Mouse (Mus musculus): Measurements from ENCODE around the gene Cirbp. TPM values are rescaled to one million over a fixed set of nuclear protein-coding genes. Genes with fewer than 3 reads are reported as not detected.

Cirbp gene
- polyA plus RNA-seq, 1 experiment from 2014 or later = 149 TPM

DNA sequence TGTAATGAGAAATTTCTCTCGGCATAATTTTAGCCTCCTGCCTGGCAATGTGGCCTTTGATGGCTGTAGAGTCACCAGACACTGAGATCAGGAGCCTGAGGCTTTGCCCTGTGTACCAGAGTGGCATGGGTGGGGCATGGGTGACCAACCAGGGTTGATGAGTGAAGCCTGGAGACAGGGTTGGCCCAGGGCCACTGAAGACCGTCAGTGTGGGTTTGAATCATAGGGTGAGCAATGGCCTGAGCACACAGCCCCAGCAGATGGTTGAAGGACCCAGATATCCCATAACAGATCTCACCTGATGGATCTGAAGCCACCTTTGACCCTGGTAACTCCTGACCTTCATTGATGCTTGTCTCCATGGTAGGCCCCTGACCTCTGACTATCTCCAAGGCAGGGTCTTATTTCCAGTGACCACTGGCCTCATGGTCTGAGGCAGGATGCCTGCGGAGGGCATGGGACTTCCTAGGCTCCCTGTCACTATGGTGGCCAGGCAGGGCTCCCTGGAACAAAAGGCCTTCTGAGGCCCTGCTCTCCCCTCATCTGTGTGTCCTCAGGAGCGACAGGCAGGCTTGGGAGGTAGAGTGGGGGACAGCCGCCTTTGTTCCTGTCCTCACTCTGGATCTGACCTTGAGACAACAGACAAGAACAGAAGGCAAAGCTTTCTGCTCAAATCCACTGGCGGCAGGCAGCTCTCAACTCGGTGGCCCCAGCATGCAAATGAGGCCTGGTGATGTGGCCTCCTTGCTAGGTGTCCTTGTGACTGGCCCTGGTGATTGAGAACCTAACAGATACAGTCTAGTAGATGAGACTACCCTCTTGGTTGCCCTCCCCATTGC, 11.9 kb downstream of the Cirbp start:
- Histone ChIP-seq H3K27ac (no peak overlapping the region), H3K4me3 (no peak overlapping the region), H3K9me3 (no peaks in the 10 kb centered on the region), H3K4me2 (replicated peaks) (no peak overlapping the region), H3K36me3 (peaks cover 10% of the 10 kb centered on the region), H3K9ac (no peak overlapping the region), H3K27me3 (no peaks in the 10 kb centered on the region), H3K4me1 (peaks cover 40% of the 10 kb centered on the region)
- WGBS = 84% methylated on average over 7 of the region's 7 CpGs
- no peak for ATAC-seq (ENCODE audit: low FRiP score, low read depth)

DNA sequence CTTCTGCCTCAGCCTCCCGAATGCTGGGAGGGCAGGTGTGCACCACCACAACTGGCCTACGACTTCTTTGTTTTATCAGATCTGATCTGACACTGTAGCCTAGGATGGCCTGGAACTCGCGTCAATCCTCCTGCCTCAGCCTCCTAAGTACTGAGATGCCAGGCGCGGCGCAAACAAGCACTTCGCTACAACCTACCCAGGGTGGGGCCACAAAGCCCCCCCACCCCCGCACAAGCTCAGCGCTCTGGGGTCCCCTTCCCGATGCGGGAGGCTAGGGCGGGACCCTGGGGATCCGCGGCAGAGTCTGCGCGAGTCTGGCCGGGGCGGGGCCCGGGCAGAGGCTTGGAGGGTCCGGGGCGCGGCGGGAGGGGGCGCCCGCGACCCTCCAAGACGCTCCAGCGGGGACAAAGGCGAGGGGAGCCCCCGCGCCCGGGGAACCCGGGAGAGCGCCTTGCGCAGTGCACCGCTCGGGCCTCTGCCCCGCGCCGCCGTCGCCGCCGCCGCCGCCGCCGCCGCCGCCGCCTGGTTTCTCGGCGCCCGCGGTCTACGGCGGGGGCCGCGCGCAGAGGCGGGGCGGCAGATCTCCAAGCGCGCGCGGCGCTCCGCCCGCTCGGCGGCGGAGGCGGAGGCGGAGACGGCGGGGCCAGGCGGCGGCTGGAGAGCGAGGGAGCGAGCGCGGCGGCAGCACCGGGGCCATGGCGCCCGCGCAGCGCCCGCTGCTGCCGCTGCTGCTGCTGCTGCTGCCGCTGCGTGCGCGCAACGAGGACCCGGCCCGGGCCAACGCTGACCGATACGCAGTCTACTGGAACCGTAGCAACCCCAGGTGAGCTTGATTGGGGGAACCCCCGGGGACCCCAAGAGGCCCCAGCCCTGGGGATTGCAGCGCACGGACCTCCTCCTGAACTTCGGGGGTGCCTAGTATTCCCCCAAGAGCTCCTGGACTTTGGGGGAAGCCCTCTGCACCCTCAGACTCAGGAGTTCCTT, 13.6 kb downstream of the Cirbp start, which contains the start of gene Efna2:
Gene Efna2 (plus strand): TSS at position 415 of the 984 bp plus-strand sequence.
- H3K9ac ChIP-seq = peak within 1 kb of the TSS; percentile 96
- ATAC-seq (ENCODE audit: low FRiP score, low read depth) = peak; percentile 62
- peak within 1 kb of the TSS; percentile 73 for H3K27ac ChIP-seq
- H3K4me1 ChIP-seq = peaks cover 34% of the 10 kb centered on the region
- WGBS = 2% methylated on average over 86 of the region's 106 CpGs
- peak within 1 kb of the TSS; percentile 86 for H3K4me3 ChIP-seq
- H3K27me3 ChIP-seq = no peaks in the 10 kb centered on the region
- peak within 1 kb of the TSS; percentile 97 for H3K4me2 ChIP-seq (replicated peaks)
- H3K36me3 ChIP-seq = peaks cover 22% of the 10 kb centered on the region
- H3K9me3 ChIP-seq = no peaks in the 10 kb centered on the region

DNA sequence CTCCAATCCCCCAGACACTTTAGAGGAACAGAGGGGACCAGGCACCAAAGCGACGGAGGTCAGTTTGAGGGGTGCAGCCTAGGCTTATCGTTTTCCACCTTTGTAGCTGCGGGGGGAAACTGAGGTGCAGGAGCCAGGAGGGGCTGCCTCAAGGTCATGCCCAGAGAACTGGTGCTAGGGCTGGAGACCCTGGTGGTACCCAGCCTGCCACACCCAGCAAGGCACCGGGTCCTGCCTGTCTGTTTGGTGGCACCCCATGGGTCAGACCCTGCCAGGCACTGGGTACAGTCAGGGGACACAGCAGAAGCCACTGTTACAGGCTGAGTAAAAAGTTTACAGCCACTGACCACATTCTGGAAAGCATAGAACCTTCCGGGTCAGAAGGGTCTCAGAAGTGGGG, 14.5 kb downstream of the Cirbp start:
- no peaks in the 10 kb centered on the region for H3K9me3 ChIP-seq

DNA sequence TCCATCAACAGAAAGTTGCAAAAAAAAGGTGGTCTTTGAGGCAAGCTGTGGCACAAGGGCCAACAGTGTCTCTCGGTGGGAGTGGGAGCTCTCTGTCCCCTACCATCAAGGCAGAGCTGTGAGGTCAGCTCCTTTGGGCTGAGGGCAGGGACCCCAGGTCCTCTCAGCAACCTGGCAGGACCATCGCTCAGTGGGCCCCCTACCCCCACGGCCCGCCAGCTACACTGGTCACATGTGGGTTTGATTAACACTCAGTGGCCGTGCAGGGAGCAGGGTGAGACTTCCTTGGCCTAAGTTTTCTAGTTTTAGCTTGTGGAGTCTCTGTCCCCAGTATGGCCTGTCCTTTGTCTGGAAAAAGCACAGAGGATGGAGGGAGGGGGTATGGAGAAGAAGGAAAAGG, 15.0 kb downstream of the Cirbp start:
- H3K4me1 ChIP-seq = peaks cover 32% of the 10 kb centered on the region
- H3K9ac ChIP-seq = peak overlapping the region; percentile 96
- H3K4me2 ChIP-seq (replicated peaks) = peak overlapping the region; percentile 97
- H3K27ac ChIP-seq = peak overlapping the region; percentile 28; the same call in 1 of the 2 replicates
- H3K27me3 ChIP-seq = no peaks in the 10 kb centered on the region
- peaks cover 22% of the 10 kb centered on the region for H3K36me3 ChIP-seq
- H3K4me3 ChIP-seq = peak overlapping the region; percentile 86
- ATAC-seq (ENCODE audit: low FRiP score, low read depth) = no peak
- WGBS = 19% methylated on average over 5 of the region's 5 CpGs
- no peaks in the 10 kb centered on the region for H3K9me3 ChIP-seq

More for the DNA sequence above, 14.5 kb downstream of the Cirbp start:
- no peaks in the 10 kb centered on the region for H3K27me3 ChIP-seq
- peaks cover 30% of the 10 kb centered on the region for H3K4me1 ChIP-seq
- H3K27ac ChIP-seq = peak overlapping the region; percentile 28; the same call in 1 of the 2 replicates
- no peak for ATAC-seq (ENCODE audit: low FRiP score, low read depth)
- WGBS = 24% methylated on average over 6 of the region's 6 CpGs
- peaks cover 22% of the 10 kb centered on the region for H3K36me3 ChIP-seq
- H3K4me2 ChIP-seq (replicated peaks) = peak overlapping the region; percentile 97
- H3K4me3 ChIP-seq = peak overlapping the region; percentile 86
- peak overlapping the region; percentile 96 for H3K9ac ChIP-seq

DNA sequence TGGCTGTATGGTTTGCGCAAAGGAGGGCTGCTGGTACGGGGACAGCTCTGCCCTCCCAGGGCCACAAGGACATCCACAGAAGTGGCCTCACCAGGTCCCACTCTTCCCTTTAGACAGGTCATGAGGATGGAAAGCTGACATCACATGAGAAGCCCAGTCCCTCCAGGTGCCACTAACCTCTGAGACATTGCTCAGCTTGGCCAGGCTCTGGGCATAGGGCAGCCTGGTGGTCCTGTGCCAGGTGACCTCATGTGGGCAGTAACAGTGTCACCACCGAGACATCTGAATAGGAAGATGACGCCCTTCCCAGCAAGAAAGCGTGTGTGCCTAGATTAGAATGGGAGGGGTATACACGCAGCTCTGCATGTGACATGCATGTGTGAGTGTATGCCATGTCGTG, 16.8 kb downstream of the Cirbp start:
- 91% methylated on average over 7 of the region's 7 CpGs for WGBS
- no peak overlapping the region for H3K27ac ChIP-seq
- H3K9ac ChIP-seq = no peak overlapping the region
- no peaks in the 10 kb centered on the region for H3K9me3 ChIP-seq
- ATAC-seq (ENCODE audit: low FRiP score, low read depth) = no peak
- no peak overlapping the region for H3K4me3 ChIP-seq
- peaks cover 33% of the 10 kb centered on the region for H3K36me3 ChIP-seq
- H3K27me3 ChIP-seq = peaks cover 1% of the 10 kb centered on the region; the same call in 1 of the 2 replicates
- peaks cover 35% of the 10 kb centered on the region for H3K4me1 ChIP-seq
- no peak overlapping the region for H3K4me2 ChIP-seq (replicated peaks)

DNA sequence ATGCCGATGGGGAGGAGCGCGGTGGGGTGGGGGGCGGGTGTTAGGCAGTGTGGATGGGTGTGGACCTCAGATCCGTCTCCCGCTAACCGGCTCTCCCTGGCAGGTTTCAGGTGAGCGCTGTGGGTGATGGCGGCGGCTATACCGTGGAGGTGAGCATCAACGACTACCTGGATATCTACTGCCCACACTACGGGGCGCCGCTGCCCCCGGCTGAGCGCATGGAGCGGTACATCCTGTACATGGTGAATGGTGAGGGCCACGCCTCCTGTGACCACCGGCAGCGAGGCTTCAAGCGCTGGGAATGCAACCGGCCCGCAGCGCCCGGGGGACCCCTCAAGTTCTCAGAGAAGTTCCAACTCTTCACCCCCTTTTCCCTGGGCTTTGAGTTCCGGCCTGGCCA, 20.9 kb downstream of the Cirbp start:
- ATAC-seq (ENCODE audit: low FRiP score, low read depth) = no peak
- Histone ChIP-seq H3K9ac (no peak overlapping the region), H3K27ac (no peak overlapping the region), H3K36me3 (peaks cover 51% of the 10 kb centered on the region), H3K4me2 (replicated peaks) (no peak overlapping the region), H3K4me3 (no peak overlapping the region), H3K4me1 (peaks cover 30% of the 10 kb centered on the region), H3K9me3 (no peaks in the 10 kb centered on the region), H3K27me3 (peaks cover 38% of the 10 kb centered on the region)
- 46% methylated on average over 27 of the region's 27 CpGs for WGBS

DNA sequence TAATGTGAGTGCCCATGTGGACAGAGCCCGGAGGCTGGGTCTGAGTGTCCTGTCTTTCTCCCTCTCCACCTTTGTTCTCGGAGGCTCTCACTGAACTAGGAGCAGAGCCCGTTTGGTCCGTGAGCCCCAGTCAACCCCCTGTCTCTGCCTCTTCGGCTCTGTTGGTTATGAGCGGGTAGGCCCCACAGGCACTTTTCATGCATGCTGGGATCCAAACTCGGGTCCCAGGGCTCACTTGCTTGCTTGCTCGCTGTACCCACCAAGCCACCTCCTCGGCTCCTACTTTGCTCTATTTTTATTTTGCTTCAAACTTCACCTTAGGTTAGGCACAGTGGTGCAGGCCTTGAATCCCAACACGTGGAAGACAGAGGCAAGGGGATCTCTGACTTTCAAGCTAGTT, 22.0 kb downstream of the Cirbp start:
- Histone ChIP-seq H3K27me3 (peaks cover 49% of the 10 kb centered on the region), H3K27ac (no peak overlapping the region), H3K4me3 (no peak overlapping the region), H3K36me3 (peaks cover 40% of the 10 kb centered on the region), H3K9me3 (no peaks in the 10 kb centered on the region), H3K4me2 (replicated peaks) (no peak overlapping the region), H3K9ac (no peak overlapping the region), H3K4me1 (peaks cover 25% of the 10 kb centered on the region)
- WGBS = 91% methylated on average over 10 of the region's 10 CpGs
- no peak for ATAC-seq (ENCODE audit: low FRiP score, low read depth)

DNA sequence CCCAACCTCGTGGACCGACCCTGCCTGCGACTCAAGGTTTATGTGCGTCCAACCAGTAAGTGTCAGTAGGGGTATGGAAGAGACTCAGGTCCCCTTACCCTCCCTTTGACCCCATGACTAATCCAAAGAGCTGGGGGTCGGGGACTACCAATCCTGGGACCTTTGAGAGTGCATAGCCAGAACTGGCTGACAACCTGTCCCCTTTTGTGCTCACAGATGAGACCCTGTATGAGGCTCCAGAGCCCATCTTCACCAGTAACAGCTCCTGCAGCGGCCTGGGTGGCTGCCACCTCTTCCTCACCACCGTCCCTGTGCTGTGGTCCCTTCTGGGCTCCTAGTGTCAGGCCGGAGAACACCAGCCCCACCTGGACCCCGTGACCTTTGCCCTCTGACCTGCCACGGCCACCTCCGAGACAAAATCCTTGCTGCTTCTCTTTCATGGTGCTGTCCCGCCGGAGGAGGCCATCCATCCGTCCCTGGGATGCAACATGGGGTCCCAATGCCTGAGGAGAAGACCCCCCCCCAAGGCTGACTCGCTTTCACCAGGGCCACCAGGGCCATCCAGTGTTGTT, 22.8 kb downstream of the Cirbp start:
- Histone ChIP-seq H3K9ac (no peak overlapping the region), H3K4me2 (replicated peaks) (no peak overlapping the region)
- 75% methylated on average over 15 of the region's 15 CpGs for WGBS

DNA sequence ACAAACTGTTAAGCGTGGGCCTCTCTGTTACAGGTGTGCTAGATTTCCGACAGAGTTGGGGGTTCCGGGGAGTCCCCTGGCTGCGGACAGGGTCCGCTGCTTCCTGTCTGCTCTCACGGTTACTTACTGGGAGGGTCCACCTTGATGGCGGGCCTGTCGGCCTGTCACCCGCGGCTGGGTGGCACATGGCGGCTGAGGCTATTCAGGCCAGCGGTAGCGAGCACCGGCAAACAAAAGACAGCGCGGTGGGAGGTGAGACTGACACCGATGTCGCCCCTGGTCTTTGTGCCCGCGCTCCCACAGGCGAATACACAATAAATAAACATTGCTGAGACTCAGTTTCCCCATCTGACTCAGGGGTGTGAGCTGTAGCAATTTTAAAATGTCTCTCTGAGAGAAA, 24.2 kb downstream of the Cirbp start:
- H3K4me2 ChIP-seq (replicated peaks) = peak overlapping the region; percentile 72
- no peak overlapping the region for H3K27ac ChIP-seq
- peaks cover 28% of the 10 kb centered on the region for H3K36me3 ChIP-seq
- H3K27me3 ChIP-seq = peaks cover 50% of the 10 kb centered on the region
- ATAC-seq (ENCODE audit: low FRiP score, low read depth) = no peak
- 8% methylated on average over 21 of the region's 21 CpGs for WGBS
- peak overlapping the region; percentile 68 for H3K9ac ChIP-seq
- H3K4me3 ChIP-seq = peak overlapping the region; percentile 48
- no peaks in the 10 kb centered on the region for H3K9me3 ChIP-seq
- H3K4me1 ChIP-seq = peaks cover 25% of the 10 kb centered on the region

More for the DNA sequence above, 22.8 kb downstream of the Cirbp start:
- ATAC-seq (ENCODE audit: low FRiP score, low read depth) = no peak
- peaks cover 25% of the 10 kb centered on the region for H3K4me1 ChIP-seq
- no peak overlapping the region for H3K4me3 ChIP-seq
- peaks cover 34% of the 10 kb centered on the region for H3K36me3 ChIP-seq
- H3K27me3 ChIP-seq = peaks cover 50% of the 10 kb centered on the region
- no peak overlapping the region for H3K27ac ChIP-seq
- H3K9me3 ChIP-seq = no peaks in the 10 kb centered on the region

DNA sequence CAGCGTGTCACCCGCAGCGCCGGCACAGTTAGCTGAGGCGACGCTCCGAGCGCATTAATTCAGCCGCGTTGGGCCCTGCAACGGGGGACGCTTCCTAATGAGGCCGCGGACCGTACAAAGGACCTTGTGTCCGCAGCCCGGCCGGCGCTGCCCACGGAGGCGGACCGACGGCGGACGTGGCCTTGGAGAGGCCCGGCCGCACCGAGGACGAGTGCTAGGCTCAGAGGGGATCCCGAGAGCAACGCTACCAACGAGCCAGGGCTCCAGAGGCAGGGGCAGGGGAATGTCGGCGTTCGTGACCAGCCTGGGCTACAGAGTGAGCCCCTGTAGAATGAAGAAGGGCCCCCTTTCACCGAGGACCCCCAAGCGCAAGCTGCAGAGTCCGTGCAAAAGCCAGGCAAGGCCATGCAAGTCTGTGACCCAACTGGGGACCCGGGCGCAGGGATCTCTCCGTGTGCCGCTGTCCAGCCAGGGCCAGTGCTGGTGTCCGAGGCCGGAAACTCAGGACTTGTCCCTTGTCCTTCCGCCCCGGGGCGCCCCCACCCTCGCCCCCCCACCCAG, 24.8 kb downstream of the Cirbp start:
- under 1% methylated on average over 46 of the region's 48 CpGs for WGBS
- peaks cover 21% of the 10 kb centered on the region for H3K4me1 ChIP-seq
- peak overlapping the region; percentile 68 for H3K9ac ChIP-seq
- H3K36me3 ChIP-seq = peaks cover 28% of the 10 kb centered on the region
- no peak overlapping the region for H3K27ac ChIP-seq
- ATAC-seq (ENCODE audit: low FRiP score, low read depth) = no peak
- peak overlapping the region; percentile 72 for H3K4me2 ChIP-seq (replicated peaks)
- H3K27me3 ChIP-seq = peaks cover 50% of the 10 kb centered on the region
- peak overlapping the region; percentile 48 for H3K4me3 ChIP-seq
- no peaks in the 10 kb centered on the region for H3K9me3 ChIP-seq

DNA sequence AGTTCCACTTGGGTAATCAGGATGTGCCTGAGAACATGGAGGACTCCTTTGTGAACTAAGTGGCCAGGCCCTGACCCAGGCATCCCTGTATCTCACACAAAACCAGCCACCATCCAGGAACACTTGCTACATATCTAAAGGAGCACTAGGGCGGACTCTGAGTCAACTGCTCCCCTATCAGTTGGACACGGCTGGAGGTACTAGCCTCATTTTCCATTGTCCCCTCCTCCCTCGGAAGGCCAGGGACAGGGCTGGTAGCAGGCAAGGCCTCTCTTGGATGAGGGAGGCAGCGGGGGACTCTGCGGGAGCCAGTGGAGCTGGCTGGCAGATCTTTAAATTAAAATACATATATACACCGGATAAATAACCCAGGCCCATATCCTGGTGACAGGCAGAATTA, 28.2 kb downstream of the Cirbp start:
- Histone ChIP-seq H3K4me1 (peaks cover 14% of the 10 kb centered on the region), H3K27ac (no peak overlapping the region), H3K4me3 (no peak overlapping the region), H3K27me3 (peaks cover 38% of the 10 kb centered on the region), H3K4me2 (replicated peaks) (no peak overlapping the region), H3K9ac (no peak overlapping the region), H3K36me3 (peaks cover 3% of the 10 kb centered on the region), H3K9me3 (no peaks in the 10 kb centered on the region)
- 82% methylated on average over 6 of the region's 6 CpGs for WGBS
- no peak for ATAC-seq (ENCODE audit: low FRiP score, low read depth)
